Mouse (Mus musculus) brain, embryonic 14.5 days (tissue): Measurements from ENCODE around the gene Csf3.

Source experiments
- CTCF ChIP-seq: fragments of 200-500 bp; IDR thresholded peaks from 2 replicates; pipeline ENCODE4 v1.5.1; 2012; ENCODE audit warnings: inconsistent platforms, mild to moderate bottlenecking, moderate library complexity, borderline replicate concordance; ENCODE audit not compliant: insufficient read depth, insufficient read length; ENCODE audit errors: extremely low read depth
- POLR2A ChIP-seq: fragments of 200-500 bp; IDR thresholded peaks from 2 replicates; pipeline ENCODE4 v1.6.1; 2012; ENCODE audit warnings: mild to moderate bottlenecking, inconsistent platforms, borderline replicate concordance; ENCODE audit not compliant: poor library complexity, insufficient read depth, insufficient read length, severe bottlenecking; ENCODE audit errors: extremely low read depth

DNA sequence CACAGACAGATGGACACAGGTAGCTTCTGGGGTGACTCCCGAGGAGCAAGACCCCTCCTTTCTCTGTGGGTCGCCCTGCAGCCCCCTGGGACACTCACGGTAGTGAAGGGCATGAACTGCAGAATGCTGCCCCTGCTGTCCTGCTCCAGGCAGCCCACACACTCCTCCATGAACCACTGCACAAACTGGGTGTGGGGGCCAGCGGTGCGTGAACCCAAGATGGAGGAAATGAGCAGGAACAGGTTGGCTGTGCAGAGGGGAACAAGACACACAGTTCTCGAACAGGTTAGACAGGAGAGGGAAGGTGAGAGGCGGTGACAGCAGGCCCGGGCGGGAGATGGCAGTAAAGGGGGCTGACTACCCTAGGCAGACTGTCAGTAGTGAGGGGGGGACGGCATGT lies 4.0 kb downstream of the Csf3 start:
- TF ChIP-seq CTCF, result no peak
- no peak for TF ChIP-seq POLR2A
